Mouse (Mus musculus): ENCODE data around the gene Pam. TPM values are rescaled to one million over a fixed set of nuclear protein-coding genes. Genes with fewer than 3 reads are reported as not detected.

The Pam gene
- polyA plus RNA-seq, 1 experiment, result 67.3 TPM

DNA sequence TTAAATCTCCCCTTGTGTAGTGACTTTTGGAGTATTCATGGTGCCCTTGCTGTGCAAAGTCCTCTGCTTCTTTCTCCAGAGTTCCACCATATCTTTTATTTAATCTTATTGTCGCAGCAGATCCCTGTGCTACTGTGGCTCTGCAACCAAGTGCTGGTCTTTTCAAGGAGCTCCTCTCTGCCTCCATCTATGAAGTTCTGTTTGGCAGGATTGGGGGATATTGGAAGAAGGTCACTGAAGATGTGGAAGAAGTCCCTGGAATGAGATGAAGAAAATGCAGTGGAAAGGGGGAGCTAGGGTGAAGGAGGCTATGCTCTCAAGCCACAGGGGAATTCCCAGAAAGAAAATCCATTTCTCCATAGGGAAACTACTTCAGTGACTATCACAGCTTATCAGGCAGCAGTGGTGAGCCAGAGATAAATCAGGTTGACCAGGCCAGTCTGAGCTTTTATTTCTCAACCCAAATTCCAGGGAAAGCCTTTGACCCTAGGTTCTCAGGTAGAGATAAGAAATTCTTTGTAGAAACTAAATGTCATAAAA, 1.0 kb upstream of the Pam start:
- WGBS, result 83% methylated on average over 1 of the region's 1 CpGs

GRCm38 (mm10) chr1:98095991-98096330, 515 bp upstream of the Pam start:
- TF ChIP-seq CTCF (IDR thresholded peaks at IDR 0.05; ENCODE audit: borderline replicate concordance, control insufficient read depth, extremely low read depth, insufficient read depth, low read length, poor library complexity) (no peak), POLR2A (IDR thresholded peaks at IDR 0.05; ENCODE audit: control insufficient read depth, extremely low read depth, insufficient read depth, low read length, poor library complexity) (no peak)
- Histone ChIP-seq H3K27me3 (ENCODE audit: control insufficient read depth, insufficient read depth, low read length) (no peaks in the 10 kb centered on the region), H3K4me1 (replicated peaks; ENCODE audit: control insufficient read depth, insufficient read depth, low read length) (peaks cover 12% of the 10 kb centered on the region), H3K36me3 (ENCODE audit: control insufficient read depth, insufficient read depth, low read length) (no peaks in the 10 kb centered on the region), H3K27ac (ENCODE audit: control insufficient read depth, insufficient read depth, low read length) (no peak overlapping the region), H3K4me3 (ENCODE audit: control insufficient read depth, insufficient read depth, low read length) (peak overlapping the region; percentile 53)
- 29% methylated on average over 9 of the region's 9 CpGs for WGBS
- DNase-seq, result no peak

More for the DNA sequence above, 1.0 kb upstream of the Pam start:
- Histone ChIP-seq H3K27me3 (ENCODE audit: control insufficient read depth, insufficient read depth, low read length) (no peaks in the 10 kb centered on the region), H3K4me3 (ENCODE audit: control insufficient read depth, insufficient read depth, low read length) (no peak overlapping the region), H3K36me3 (ENCODE audit: control insufficient read depth, insufficient read depth, low read length) (no peaks in the 10 kb centered on the region), H3K27ac (ENCODE audit: control insufficient read depth, insufficient read depth, low read length) (no peak overlapping the region), H3K4me1 (replicated peaks; ENCODE audit: control insufficient read depth, insufficient read depth, low read length) (peaks cover 12% of the 10 kb centered on the region)
- no peak for TF ChIP-seq CTCF (IDR thresholded peaks at IDR 0.05; ENCODE audit: borderline replicate concordance, control insufficient read depth, extremely low read depth, insufficient read depth, low read length, poor library complexity)
- no peak for DNase-seq

- TF ChIP-seq CTCF (IDR thresholded peaks at IDR 0.05; ENCODE audit: borderline replicate concordance, control insufficient read depth, extremely low read depth, insufficient read depth, low read length, poor library complexity), result no peak
- TF ChIP-seq POLR2A (IDR thresholded peaks at IDR 0.05; ENCODE audit: control insufficient read depth, extremely low read depth, insufficient read depth, low read length, poor library complexity), result no peak
- H3K27me3 ChIP-seq (ENCODE audit: control insufficient read depth, insufficient read depth, low read length), result no peaks in the 10 kb centered on the region
- H3K36me3 ChIP-seq (ENCODE audit: control insufficient read depth, insufficient read depth, low read length), result no peaks in the 10 kb centered on the region
- no peak for DNase-seq
- no peak overlapping the region for H3K27ac ChIP-seq (ENCODE audit: control insufficient read depth, insufficient read depth, low read length)
- WGBS, result 2% methylated on average over 20 of the region's 20 CpGs
- H3K4me3 ChIP-seq (ENCODE audit: control insufficient read depth, insufficient read depth, low read length), result peak overlapping the region; percentile 53
- H3K4me1 ChIP-seq (replicated peaks; ENCODE audit: control insufficient read depth, insufficient read depth, low read length), result peaks cover 12% of the 10 kb centered on the region
These were observed 618 bp downstream of the Pam start for GRCm38 (mm10) chr1:98094811-98095245.

DNA sequence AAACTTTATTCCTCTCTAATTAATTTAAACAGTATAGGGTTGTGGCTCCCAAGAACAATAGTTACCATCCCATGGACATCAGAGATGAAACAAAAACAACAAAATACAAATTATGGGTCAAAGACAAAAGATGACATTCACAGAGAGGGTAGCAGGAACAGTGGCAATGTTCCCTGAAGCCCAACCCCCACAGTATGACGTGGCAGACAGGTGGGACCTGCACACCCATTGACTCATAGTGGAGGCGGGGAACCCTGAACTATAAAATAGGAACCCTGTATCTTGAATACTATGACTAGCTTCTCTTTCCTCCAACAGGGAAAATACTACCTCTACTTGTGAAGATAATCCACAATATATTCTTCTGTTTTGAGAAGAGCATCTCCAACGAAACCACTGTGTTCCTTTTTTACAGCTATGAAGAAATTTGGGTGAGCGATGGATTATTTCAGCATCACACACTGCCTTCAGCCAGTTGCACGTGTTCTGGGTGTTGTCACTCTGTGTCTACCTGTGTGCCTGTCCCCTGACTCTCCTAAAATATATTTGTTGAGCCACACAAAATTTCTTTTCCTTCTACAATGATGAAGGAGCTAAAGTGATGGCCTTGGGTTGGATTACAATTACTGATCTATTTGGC, 6.0 kb downstream of the Pam start:
- H3K4me1 ChIP-seq (replicated peaks; ENCODE audit: control insufficient read depth, insufficient read depth, low read length), result 0 out of 2 replicates have a peak, but pooled peaks cover under 1% of the 10 kb centered on the region
- no peak overlapping the region for H3K27ac ChIP-seq (ENCODE audit: control insufficient read depth, insufficient read depth, low read length)
- DNase-seq, result no peak
- 89% methylated on average over 5 of the region's 5 CpGs for WGBS
- H3K27me3 ChIP-seq (ENCODE audit: control insufficient read depth, insufficient read depth, low read length), result no peaks in the 10 kb centered on the region
- H3K36me3 ChIP-seq (ENCODE audit: control insufficient read depth, insufficient read depth, low read length), result no peaks in the 10 kb centered on the region
- H3K4me3 ChIP-seq (ENCODE audit: control insufficient read depth, insufficient read depth, low read length), result no peak overlapping the region
- TF ChIP-seq POLR2A (IDR thresholded peaks at IDR 0.05; ENCODE audit: control insufficient read depth, extremely low read depth, insufficient read depth, low read length, poor library complexity), result no peak
- no peak for TF ChIP-seq CTCF (IDR thresholded peaks at IDR 0.05; ENCODE audit: borderline replicate concordance, control insufficient read depth, extremely low read depth, insufficient read depth, low read length, poor library complexity)

- H3K36me3 ChIP-seq (ENCODE audit: control insufficient read depth, insufficient read depth, low read length), result no peaks in the 10 kb centered on the region
- no peak for TF ChIP-seq POLR2A (IDR thresholded peaks at IDR 0.05; ENCODE audit: control insufficient read depth, extremely low read depth, insufficient read depth, low read length, poor library complexity)
- TF ChIP-seq CTCF (IDR thresholded peaks at IDR 0.05; ENCODE audit: borderline replicate concordance, control insufficient read depth, extremely low read depth, insufficient read depth, low read length, poor library complexity), result no peak
- 96% methylated on average over 3 of the region's 3 CpGs for WGBS
- no peaks in the 10 kb centered on the region for H3K27me3 ChIP-seq (ENCODE audit: control insufficient read depth, insufficient read depth, low read length)
- no peak for DNase-seq
- H3K4me1 ChIP-seq (replicated peaks; ENCODE audit: control insufficient read depth, insufficient read depth, low read length), result no peaks in the 10 kb centered on the region
- no peak overlapping the region for H3K27ac ChIP-seq (ENCODE audit: control insufficient read depth, insufficient read depth, low read length)
- H3K4me3 ChIP-seq (ENCODE audit: control insufficient read depth, insufficient read depth, low read length), result no peak overlapping the region
These were observed 9.0 kb downstream of the Pam start for GRCm38 (mm10) chr1:98086456-98086855.

GRCm38 (mm10) chr1:98084596-98085274, 10.7 kb downstream of the Pam start:
- Histone ChIP-seq H3K36me3 (ENCODE audit: control insufficient read depth, insufficient read depth, low read length) (no peaks in the 10 kb centered on the region), H3K4me3 (ENCODE audit: control insufficient read depth, insufficient read depth, low read length) (no peak overlapping the region), H3K27ac (ENCODE audit: control insufficient read depth, insufficient read depth, low read length) (no peak overlapping the region), H3K27me3 (ENCODE audit: control insufficient read depth, insufficient read depth, low read length) (no peaks in the 10 kb centered on the region), H3K4me1 (replicated peaks; ENCODE audit: control insufficient read depth, insufficient read depth, low read length) (no peaks in the 10 kb centered on the region)
- TF ChIP-seq CTCF (IDR thresholded peaks at IDR 0.05; ENCODE audit: borderline replicate concordance, control insufficient read depth, extremely low read depth, insufficient read depth, low read length, poor library complexity) (no peak), POLR2A (IDR thresholded peaks at IDR 0.05; ENCODE audit: control insufficient read depth, extremely low read depth, insufficient read depth, low read length, poor library complexity) (no peak)
- DNase-seq, result no peak
- 94% methylated on average over 13 of the region's 13 CpGs for WGBS

Data from thymus, adult 2 months (tissue).